Mouse (Mus musculus): ENCODE results near the gene Fbn1. TPM values are rescaled to one million over a fixed set of nuclear protein-coding genes. Genes with fewer than 3 reads are reported as not detected.

Fbn1 gene
- total RNA-seq, 2 experiments from 2014 or later: 0.05 to 0.17 TPM

DNA sequence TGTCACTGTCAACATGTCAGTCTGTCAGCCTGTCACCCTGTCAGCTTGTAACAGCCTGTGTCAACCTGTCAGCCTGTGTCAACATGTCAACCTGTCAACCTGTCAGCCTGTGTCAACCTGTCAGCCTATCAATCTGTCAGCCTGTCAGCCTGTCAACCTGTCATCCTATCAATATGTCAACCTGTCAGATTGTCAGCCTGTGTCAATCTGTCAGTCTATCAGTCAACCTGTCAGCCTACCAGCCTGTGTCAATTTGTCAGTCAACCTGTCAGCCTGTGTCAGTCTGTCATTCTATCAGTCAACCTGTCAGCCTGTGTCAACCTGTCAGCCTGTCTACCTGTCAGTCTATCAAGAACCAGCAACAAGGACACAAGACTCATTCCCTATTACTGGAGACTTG, 6.3 kb downstream of the Fbn1 start:
- no peak for ATAC-seq (replicated peaks; ENCODE audit: poor library complexity)

DNA sequence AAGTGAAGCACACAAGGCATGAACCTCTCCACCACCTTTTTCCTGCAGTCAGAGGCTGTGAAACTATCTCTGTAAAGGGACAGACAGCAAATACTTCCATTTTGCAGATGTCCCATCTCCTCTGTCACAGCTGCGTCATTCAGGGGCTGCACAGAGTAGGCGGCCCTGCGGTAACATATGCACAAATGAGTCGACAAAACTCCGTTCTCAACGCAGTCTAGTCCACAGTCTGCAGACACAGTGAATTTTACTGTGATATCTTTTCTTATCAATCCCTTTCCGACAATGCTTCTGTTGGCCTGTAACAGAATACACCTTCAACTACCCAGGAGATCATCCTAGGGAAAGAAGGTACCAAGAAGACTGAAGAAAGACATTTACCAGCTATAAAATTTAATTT, 9.6 kb downstream of the Fbn1 start:
- ATAC-seq (replicated peaks; ENCODE audit: poor library complexity): no peak

DNA sequence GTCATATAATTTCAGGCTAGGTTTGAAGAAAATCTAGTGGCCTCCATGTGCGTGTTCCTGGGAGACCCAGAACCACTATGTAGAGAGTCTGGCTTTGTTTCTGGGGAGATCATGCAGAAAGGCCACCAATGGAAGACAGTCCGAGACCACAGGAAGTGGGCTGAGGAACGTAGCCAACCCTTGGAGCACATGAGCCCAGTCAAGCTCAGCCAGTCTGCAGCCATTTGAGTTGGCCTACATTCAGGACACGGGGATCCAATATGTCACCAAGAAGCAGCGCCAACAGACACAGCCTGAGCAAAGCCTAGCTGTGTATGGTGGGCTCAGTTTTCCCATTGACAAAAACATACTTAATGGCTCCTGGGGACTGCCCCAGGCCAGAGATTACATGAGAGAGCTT, 11.1 kb downstream of the Fbn1 start:
- no peak for ATAC-seq (replicated peaks; ENCODE audit: poor library complexity)

GRCm38 (mm10) chr2:125494831-125495812, 12.7 kb downstream of the Fbn1 start:
- peak; percentile 49; the same call in 1 of the 2 replicates for ATAC-seq (replicated peaks; ENCODE audit: poor library complexity)

GRCm38 (mm10) chr2:125494291-125494690, 13.5 kb downstream of the Fbn1 start:
- ATAC-seq (replicated peaks; ENCODE audit: poor library complexity): no peak

DNA sequence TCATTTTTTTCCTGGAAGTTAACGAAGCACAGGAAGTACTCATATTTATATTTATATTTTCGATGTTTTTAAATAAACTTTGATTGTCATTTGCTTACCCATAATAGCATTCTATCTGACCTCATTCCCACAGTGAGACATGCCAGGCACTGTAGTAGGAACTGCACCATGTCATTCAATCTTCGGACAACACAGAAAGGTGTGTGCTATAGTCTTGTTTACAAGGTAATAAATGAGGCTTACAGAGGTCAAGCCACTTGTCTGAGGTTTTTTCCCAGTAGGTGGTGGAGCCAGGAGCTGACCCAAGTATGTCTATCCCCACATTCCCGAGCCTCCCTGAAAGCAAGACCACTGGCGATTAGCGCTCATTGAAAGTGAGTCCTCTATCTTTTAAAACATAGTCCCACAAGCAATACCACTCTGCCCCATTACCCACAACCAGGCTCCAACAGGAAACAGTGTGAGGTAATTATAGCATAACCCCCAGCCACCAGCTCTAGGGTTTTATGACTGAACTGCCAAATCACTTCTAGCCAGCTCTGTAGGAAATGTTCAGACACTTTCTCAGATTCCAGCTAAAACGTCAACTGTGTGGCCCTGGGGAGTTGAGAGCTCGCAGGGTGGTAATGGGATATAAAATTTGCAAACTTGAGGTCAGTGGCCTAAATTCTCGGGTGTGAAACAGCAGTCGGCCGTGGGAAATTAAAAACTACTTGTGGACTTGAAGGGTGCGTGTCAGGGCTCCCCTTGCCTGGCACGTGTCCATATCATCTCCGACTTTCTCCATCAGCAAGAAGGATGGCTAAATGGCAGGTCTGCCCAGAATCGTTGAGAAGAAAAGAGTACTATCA, 15.5 kb downstream of the Fbn1 start:
- ATAC-seq (replicated peaks; ENCODE audit: poor library complexity): peak; percentile 76

DNA sequence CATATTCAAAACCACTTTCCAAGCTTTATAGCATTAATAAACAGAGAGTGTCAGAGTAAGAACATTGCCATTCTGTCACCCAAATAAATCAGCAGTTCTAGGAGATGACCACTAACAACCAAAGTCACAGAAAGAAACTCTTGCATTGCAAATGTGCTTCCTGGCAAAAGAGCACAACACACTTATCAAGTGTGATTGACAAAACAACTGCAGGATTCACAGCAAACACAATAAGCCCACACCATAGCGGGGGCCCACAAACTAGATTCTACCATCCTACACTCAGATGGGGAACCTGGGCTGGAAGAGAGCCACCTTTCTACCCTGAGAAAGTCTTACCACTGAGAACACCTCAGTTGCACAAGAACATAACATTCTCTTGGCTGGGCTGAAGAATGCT, 17.8 kb downstream of the Fbn1 start:
- ATAC-seq (replicated peaks; ENCODE audit: poor library complexity): no peak

- no peak for ATAC-seq (replicated peaks; ENCODE audit: poor library complexity)
Measured at GRCm38 (mm10) chr2:125484910-125485309, 22.9 kb downstream of the Fbn1 start.

- ATAC-seq (replicated peaks; ENCODE audit: poor library complexity): no peak
Measured at GRCm38 (mm10) chr2:125484164-125484563, 23.6 kb downstream of the Fbn1 start.

GRCm38 (mm10) chr2:125481531-125482317, 26.1 kb downstream of the Fbn1 start:
- peak; percentile 55 for ATAC-seq (replicated peaks; ENCODE audit: poor library complexity)

DNA sequence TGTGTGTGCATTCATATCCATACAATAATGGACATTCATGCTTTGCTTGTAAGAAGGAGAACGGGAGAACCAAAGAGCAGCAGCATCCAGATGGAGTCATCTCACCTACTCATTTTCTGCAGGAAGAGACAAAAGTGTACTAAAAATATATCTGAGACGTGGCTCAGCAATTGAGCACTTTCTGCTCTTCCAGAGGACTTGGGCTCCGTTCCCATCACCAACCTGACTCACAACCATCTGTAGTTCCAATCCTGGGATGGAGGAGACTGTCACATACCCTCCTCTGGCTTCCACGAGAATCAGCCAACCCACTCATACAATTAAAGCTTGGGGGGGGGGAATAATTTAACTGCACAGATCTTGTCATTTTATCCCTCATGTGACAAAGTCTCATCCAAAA, 26.7 kb downstream of the Fbn1 start:
- no peak for ATAC-seq (replicated peaks; ENCODE audit: poor library complexity)

GRCm38 (mm10) chr2:125480057-125480456, 27.7 kb downstream of the Fbn1 start:
- ATAC-seq (replicated peaks; ENCODE audit: poor library complexity): no peak

- no peak for ATAC-seq (replicated peaks; ENCODE audit: poor library complexity)
Measured at GRCm38 (mm10) chr2:125478705-125479104, 29.1 kb downstream of the Fbn1 start.

DNA sequence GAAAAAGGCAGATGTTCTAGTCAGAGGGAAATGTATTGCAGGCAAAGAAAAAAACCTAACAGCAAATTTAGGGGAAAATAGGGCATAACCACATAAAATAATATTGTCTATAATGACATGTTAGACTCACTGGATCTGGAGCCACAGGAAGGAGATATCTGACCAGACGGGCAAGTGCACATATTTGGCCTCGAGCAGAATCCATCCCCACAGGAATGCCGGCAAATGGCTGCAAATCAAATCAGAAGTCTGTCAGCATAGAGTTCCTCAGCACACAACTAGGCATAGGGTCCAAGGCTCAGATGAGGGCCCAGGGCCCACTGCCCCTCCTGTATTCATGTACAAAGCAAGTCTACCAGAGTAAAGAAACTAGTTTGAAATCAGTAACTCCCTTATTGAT, 30.4 kb downstream of the Fbn1 start:
- no peak for ATAC-seq (replicated peaks; ENCODE audit: poor library complexity)

DNA sequence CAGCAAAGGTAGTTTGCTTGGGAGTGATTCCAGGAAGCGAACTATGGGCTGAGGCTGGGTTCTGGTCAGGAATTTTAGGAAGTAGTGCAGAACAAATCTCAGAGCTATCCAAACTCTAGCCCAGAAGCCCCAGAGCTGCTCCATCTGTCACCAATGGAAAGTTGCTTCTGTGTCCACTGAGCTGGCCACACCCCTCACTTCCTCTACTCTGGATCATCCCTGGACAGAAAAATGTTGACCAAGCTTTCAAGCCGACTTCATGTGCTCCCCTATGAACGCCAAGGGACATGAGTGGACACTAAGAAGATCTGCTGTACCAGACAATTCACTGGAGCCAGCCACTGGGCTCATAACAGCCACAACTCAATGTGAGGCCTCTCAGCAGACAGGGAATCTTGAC, 31.6 kb downstream of the Fbn1 start:
- no peak for ATAC-seq (replicated peaks; ENCODE audit: poor library complexity)

- no peak for ATAC-seq (replicated peaks; ENCODE audit: poor library complexity)
Measured at GRCm38 (mm10) chr2:125474690-125475089, 33.1 kb downstream of the Fbn1 start.

DNA sequence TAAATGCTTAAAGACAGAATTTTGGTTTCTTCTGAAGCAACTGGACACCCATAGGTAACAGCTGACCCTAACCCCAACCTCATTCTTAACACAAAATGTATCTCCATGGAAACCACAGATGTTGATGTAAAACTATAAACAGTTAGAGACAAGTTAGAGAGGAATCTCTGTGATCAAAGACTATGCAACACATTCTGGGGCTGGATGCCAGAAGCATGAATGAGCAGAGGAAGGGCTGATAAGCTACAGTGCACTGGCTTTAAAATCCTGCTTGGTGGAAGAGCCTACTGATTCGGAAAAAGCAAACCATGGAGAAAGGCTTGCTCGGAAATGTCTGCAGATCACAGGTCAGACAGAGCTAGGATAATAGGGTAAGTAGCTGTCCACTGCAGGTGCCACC, 34.6 kb downstream of the Fbn1 start:
- no peak for ATAC-seq (replicated peaks; ENCODE audit: poor library complexity)

DNA sequence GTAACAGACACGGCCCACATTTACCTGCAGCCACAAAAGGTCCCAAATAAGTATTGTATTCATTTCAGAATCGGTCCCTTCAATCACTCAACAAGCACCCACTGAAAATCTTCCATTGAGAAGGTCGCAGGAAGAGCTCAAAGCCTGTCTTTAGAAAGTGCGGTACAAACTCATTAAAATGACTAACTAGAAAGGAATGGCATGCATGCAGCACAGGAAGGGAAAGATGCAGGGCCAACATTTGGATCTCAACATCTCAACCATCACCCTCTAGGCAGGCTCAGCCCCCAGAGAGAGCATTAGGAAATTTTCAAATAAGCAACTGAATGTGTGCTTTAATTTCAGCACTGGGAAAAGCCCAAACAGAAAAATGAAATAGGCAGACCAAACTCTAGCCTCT, 36.1 kb downstream of the Fbn1 start:
- ATAC-seq (replicated peaks; ENCODE audit: poor library complexity): no peak

GRCm38 (mm10) chr2:125470553-125471295, 37.1 kb downstream of the Fbn1 start:
- ATAC-seq (replicated peaks; ENCODE audit: poor library complexity): 0 out of 2 replicates have a peak, but pooled peaks have one; percentile 14

GRCm38 (mm10) chr2:125464036-125464435, 43.8 kb downstream of the Fbn1 start:
- peak; percentile 54 for ATAC-seq (replicated peaks; ENCODE audit: poor library complexity)
